Mouse (Mus musculus) intestine, embryonic 14.5 days (tissue): ENCODE data around the gene Myom3. TPM values are rescaled to one million over a fixed set of nuclear protein-coding genes. Genes with fewer than 3 reads are reported as not detected.

Source experiments
- ATAC-seq: fragments of 200-750 bp; cut with Nextera tagmentation; replicated peaks from 2 replicates; pipeline ENCODE4 v1.8.0; 2017; ENCODE audit warnings: low read depth, moderate number of reproducible peaks, moderate TSS enrichment, moderate library complexity; ENCODE audit not compliant: low FRiP score, low TSS enrichment
- DNase-seq: peaks from one replicate; pipeline ENCODE4 v3.0.0-alpha.2; 2018; ENCODE audit warnings: low spot score
- H3K27ac ChIP-seq: fragments of 300-500 bp; sonication (generic); 2 replicates; pipeline ENCODE4 v1.5.1; 2014; ENCODE audit warnings: low read depth, mild to moderate bottlenecking, control low read depth
- H3K27me3 ChIP-seq: fragments of 300-500 bp; sonication (generic); replicated peaks from 2 replicates; pipeline ENCODE4 v1.6.1; 2014; ENCODE audit warnings: low read length, control low read depth; ENCODE audit not compliant: control insufficient read depth, insufficient read depth
- H3K36me3 ChIP-seq: fragments of 300-500 bp; sonication (generic); 2 replicates; pipeline ENCODE4 v1.6.1; 2014; ENCODE audit warnings: low read length, control low read depth; ENCODE audit not compliant: control insufficient read depth, insufficient read depth
- H3K4me1 ChIP-seq: fragments of 300-500 bp; sonication (generic); replicated peaks from 2 replicates; pipeline ENCODE4 v1.6.1; 2014; ENCODE audit warnings: low read length, control low read depth, mixed read lengths; ENCODE audit not compliant: control insufficient read depth, insufficient read depth
- H3K4me2 ChIP-seq: fragments of 300-500 bp; sonication (generic); 2 replicates; pipeline ENCODE4 v1.6.1; 2014; ENCODE audit warnings: low read length
- H3K4me3 ChIP-seq: fragments of 300-500 bp; sonication (generic); 2 replicates; pipeline ENCODE4 v1.5.1; 2014; ENCODE audit warnings: low read depth, low read length, control low read depth, mixed read lengths
- H3K9ac ChIP-seq: fragments of 300-500 bp; sonication (generic); 2 replicates; pipeline ENCODE4 v1.6.1; 2014; ENCODE audit warnings: mild to moderate bottlenecking, low read length
- H3K9me3 ChIP-seq: fragments of 300-500 bp; sonication (generic); 2 replicates; pipeline ENCODE4 v1.6.1; 2016; ENCODE audit warnings: low read length, control low read depth; ENCODE audit not compliant: control insufficient read depth
- WGBS: fragments of 180-500 bp; shearing (Covaris S2); extraction: QIAGEN DNeasy Blood & Tissue Kit; methylation state at CpG from one replicate; pipeline ENCODE4 v1.1.7; 2014; 5-methylcytosine and 5-hydroxymethylcytosine counted together
- polyA plus RNA-seq: library from polyadenylated mRNA; unstranded; fragments of >200 nt; fragmentation: Nextera tagmentation; extraction: Ambion mirVana; gene quantifications from 2 replicates; pipeline ENCODE4 v1.2.1, GENCODE M21; 2014

The Myom3 gene
- polyA plus RNA-seq, 1 experiment from 2014 or later: 0.51 TPM

DNA sequence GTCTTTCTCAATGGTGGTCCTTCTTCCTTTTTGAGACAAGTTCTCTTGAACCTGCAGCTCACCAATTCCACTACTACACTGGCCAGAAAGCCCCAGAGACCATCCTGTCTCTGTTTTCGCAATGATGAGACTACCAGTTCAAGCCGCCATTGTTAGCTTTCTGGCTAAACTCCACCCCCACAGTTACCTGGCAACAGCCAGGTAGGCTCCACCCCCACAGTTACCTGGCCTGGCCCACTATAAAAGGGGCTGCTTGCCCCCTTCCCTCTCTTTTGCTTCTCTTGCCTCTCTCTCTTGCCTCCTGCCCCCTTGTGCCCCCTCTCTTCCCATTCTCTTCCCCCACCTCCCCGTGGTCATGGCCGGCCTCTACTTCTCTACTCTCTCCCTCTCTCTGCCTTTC is 62.3 kb downstream of the Myom3 start:
- Histone ChIP-seq H3K9ac (no peak overlapping the region), H3K9me3 (no peaks in the 10 kb centered on the region), H3K4me1 (no peaks in the 10 kb centered on the region), H3K4me2 (no peak overlapping the region), H3K27ac (no peak overlapping the region), H3K36me3 (no peaks in the 10 kb centered on the region), H3K27me3 (no peaks in the 10 kb centered on the region), H3K4me3 (no peak overlapping the region)
- DNase-seq (no peak), ATAC-seq (no peak)
- WGBS: 84% methylated on average over 4 of the region's 4 CpGs

GRCm38 (mm10) chr4:135823298-135823697 is 63.8 kb downstream of the Myom3 start:
- no peak for DNase-seq

DNA sequence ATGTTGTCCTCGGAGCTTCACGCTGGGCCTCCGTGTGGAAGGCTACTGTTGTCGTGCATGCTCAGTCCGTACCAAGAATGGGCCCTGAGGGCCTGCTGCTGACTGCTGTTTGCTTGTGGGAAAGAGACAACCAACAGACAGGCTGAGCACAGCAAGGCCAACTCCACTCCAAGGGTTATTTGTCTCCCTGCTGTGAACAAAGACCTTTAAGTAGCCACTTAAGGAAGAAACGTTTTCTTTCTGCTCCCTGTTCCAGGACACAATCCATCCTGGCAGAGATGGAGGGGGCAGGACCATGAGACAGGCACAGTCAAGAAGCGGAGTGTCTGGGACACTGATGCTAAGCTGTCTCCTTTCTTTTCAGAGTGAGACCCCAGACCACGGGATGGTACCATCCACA is 64.7 kb downstream of the Myom3 start:
- peaks cover 9% of the 10 kb centered on the region; the same call in 1 of the 2 replicates for H3K4me1 ChIP-seq
- no peak overlapping the region for H3K27ac ChIP-seq
- no peaks in the 10 kb centered on the region for H3K36me3 ChIP-seq
- no peak for ATAC-seq
- no peak overlapping the region for H3K4me3 ChIP-seq
- no peak overlapping the region for H3K9ac ChIP-seq
- WGBS: 54% methylated on average over 8 of the region's 8 CpGs
- no peak for DNase-seq
- no peaks in the 10 kb centered on the region for H3K9me3 ChIP-seq
- no peaks in the 10 kb centered on the region for H3K27me3 ChIP-seq
- no peak overlapping the region for H3K4me2 ChIP-seq

More at GRCm38 (mm10) chr4:135823298-135823697, 63.8 kb downstream of the Myom3 start:
- Histone ChIP-seq H3K4me1 (no peaks in the 10 kb centered on the region; the same call in 1 of the 2 replicates), H3K27me3 (no peaks in the 10 kb centered on the region), H3K27ac (no peak overlapping the region), H3K4me2 (no peak overlapping the region), H3K36me3 (no peaks in the 10 kb centered on the region), H3K9ac (no peak overlapping the region), H3K4me3 (no peak overlapping the region), H3K9me3 (no peaks in the 10 kb centered on the region)
- no peak for ATAC-seq
- WGBS: 67% methylated on average over 2 of the region's 2 CpGs

- no peaks in the 10 kb centered on the region for H3K27me3 ChIP-seq
- 13% methylated on average over 11 of the region's 11 CpGs for WGBS
- H3K4me3 ChIP-seq: no peak overlapping the region
- H3K27ac ChIP-seq: peak overlapping the region; percentile 96
- H3K4me1 ChIP-seq: peaks cover 13% of the 10 kb centered on the region; the same call in 1 of the 2 replicates
- 0 out of 2 replicates have a peak overlapping the region, but pooled peaks have one; percentile 9 for H3K4me2 ChIP-seq
- no peaks in the 10 kb centered on the region for H3K9me3 ChIP-seq
- H3K9ac ChIP-seq: no peak overlapping the region
- DNase-seq (peak; percentile 85), ATAC-seq (peak; percentile 84)
- no peaks in the 10 kb centered on the region for H3K36me3 ChIP-seq
Observed at GRCm38 (mm10) chr4:135828491-135828890, 69.0 kb downstream of the Myom3 start.

GRCm38 (mm10) chr4:135832070-135832469 is 72.6 kb downstream of the Myom3 start:
- H3K4me1 ChIP-seq: peaks cover 13% of the 10 kb centered on the region; the same call in 1 of the 2 replicates
- no peak overlapping the region for H3K4me2 ChIP-seq
- no peak overlapping the region for H3K9ac ChIP-seq
- H3K27ac ChIP-seq: no peak overlapping the region
- H3K36me3 ChIP-seq: no peaks in the 10 kb centered on the region
- H3K27me3 ChIP-seq: no peaks in the 10 kb centered on the region
- 71% methylated on average over 11 of the region's 11 CpGs for WGBS
- no peak for ATAC-seq
- no peak overlapping the region for H3K4me3 ChIP-seq
- no peaks in the 10 kb centered on the region for H3K9me3 ChIP-seq
- DNase-seq: no peak

GRCm38 (mm10) chr4:135833301-135834123 is 74.0 kb downstream of the Myom3 start:
- Histone ChIP-seq H3K27ac (no peak overlapping the region), H3K27me3 (no peaks in the 10 kb centered on the region), H3K36me3 (no peaks in the 10 kb centered on the region), H3K4me2 (no peak overlapping the region), H3K9me3 (no peaks in the 10 kb centered on the region), H3K9ac (no peak overlapping the region), H3K4me1 (peaks cover 11% of the 10 kb centered on the region; the same call in 1 of the 2 replicates), H3K4me3 (no peak overlapping the region)
- 49% methylated on average over 12 of the region's 12 CpGs for WGBS
- DNase-seq (no peak), ATAC-seq (no peak)

DNA sequence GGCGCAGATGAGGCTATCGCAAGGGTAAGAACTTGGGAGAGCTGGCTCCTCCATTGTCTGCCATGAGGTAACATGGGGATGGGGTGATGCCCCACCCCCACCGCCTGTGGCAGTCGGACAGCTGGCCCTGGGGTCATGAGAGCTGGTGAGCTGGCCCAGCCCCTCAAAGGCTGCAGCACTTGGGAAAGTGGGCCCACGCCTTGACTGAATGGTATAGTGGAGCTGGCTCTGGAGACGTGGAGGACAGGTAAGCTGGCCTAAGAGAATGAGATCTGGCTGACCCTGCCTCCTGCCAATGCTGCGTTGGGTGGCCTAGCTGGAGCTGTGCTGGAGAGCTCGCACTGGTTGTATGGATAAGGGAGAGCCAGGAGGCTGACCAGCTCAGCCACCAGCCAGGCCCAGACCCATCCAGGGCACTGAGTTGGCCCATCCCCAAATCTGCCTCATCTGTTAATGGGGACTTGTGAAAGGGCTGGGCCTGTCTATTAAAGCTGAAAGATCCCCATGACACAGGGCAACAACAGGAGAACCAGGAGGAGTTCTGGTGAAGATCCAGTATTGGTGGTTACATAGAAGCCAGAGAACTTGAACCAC is 74.7 kb downstream of the Myom3 start:
- Histone ChIP-seq H3K9me3 (no peaks in the 10 kb centered on the region), H3K27ac (no peak overlapping the region), H3K4me1 (peaks cover 4% of the 10 kb centered on the region; the same call in 1 of the 2 replicates), H3K36me3 (no peaks in the 10 kb centered on the region), H3K4me3 (no peak overlapping the region), H3K4me2 (no peak overlapping the region), H3K9ac (no peak overlapping the region), H3K27me3 (no peaks in the 10 kb centered on the region)
- ATAC-seq (no peak), DNase-seq (no peak)
- 91% methylated on average over 8 of the region's 8 CpGs for WGBS

DNA sequence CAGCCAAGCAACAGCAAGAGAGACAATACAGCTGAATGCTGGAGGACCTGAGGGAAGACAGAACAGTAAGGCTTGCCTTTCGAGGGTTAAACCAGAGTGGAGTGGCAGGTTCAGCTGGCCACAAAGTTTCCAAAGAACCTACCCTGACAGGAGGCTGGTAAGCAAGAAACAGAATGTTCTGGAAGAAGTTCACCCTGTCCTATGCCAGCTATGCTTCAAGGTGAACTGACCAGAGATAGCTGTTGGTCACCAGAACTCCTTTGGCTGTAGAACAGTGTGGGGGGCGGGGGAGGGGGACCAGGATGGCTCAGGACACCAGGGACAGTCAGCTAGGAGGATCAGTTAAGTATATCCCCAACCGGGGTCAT is 79.4 kb downstream of the Myom3 start:
- Histone ChIP-seq H3K4me3 (no peak overlapping the region), H3K27ac (no peak overlapping the region), H3K36me3 (no peaks in the 10 kb centered on the region), H3K4me1 (no peaks in the 10 kb centered on the region; the same call in 1 of the 2 replicates), H3K9ac (no peak overlapping the region), H3K9me3 (no peaks in the 10 kb centered on the region), H3K27me3 (no peaks in the 10 kb centered on the region), H3K4me2 (no peak overlapping the region)
- 65% methylated on average over 3 of the region's 3 CpGs for WGBS
- DNase-seq (no peak), ATAC-seq (no peak)
